Mouse (Mus musculus) CD4-positive, CD25-positive, alpha-beta regulatory T cell, adult 2 months (primary cell): ENCODE measurements around the gene Trim6.
A peak's percentile ranks its signal among the peaks of the same experiment; 100 is the strongest.
"Not testable (repeated sequence)": the region's sequence is repeated elsewhere in the genome, so short reads cannot be mapped to it uniquely, and the experiment has no call there.

Source experiments
- DNase-seq: peaks from one replicate; pipeline ENCODE4 v3.0.0-alpha.2; 2012; ENCODE audit warnings: low read depth, low spot score

Trim6 gene

GRCm38 (mm10) chr7:104218701-104219569 lies at the start of gene Trim6:
Gene Trim6, plus strand, starts transcription at chr7:104218793.
- peak; percentile 37 for DNase-seq

DNA sequence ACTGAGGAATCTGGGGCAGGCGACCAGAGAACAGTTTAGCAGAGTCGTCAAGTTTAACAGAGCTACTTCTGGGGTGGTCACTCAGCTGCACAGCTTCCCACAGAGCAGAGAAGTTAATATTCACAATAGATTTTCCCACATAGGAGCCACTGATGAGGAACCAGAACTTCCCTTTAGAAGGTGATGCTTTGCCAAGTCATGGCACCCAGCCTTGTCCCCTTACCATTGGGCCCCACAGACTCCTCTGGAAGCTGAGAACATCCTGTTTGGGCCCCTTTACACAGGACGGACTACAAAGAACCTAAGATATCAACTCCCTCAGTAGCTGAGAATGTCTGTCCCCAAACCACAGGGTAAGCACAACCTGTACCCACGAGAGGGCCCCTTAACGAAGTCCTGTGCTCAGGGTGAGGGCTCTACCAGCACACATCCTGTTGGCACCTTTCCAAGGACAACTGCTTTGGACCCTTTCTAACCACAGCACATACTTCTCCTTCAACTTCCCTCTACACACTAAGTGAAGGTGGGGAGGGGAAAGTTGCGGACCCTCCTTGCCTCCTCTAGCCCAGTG lies 48.9 kb upstream of the Trim6 start:
- DNase-seq, result peak; percentile 52

DNA sequence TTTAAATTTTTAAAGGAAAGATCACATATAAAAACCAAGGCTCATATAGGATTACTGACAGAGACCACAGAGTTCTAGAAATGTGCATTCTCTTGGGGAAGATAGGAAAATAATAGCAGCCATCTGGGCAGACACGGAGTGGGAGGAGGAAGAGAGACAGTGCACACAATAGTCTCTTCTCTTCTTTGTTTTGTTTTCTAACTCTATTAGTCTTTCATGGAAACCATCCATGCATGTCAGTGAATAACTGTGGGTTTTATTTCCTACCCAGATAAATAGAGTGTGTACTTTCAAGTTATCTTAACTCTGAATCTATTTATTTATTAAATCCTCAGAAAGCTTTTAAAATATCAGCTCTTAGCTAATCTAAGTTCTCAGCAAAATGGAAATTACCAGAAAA lies 43.5 kb upstream of the Trim6 start:
- DNase-seq, result no peak

GRCm38 (mm10) chr7:104178422-104179054 lies 40.1 kb upstream of the Trim6 start:
- DNase-seq, result no peak

DNA sequence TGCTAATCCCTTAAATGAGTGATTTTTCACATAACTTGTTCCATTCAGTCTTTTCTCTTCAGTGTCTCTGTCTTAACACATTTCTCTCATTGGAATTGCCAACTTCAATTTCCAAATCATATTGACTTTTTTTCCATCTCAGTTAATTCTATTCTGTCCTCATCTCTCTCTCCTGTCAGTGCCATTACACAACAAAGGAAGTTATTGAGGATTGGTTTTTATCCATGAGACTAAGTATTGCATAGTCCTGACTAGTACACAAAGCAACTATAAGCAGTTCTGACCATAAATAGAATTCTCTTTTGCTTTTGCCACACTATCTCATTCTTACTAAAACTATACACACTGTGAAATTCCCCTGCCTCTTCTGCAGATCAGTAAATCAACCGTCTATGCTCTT lies 39.5 kb upstream of the Trim6 start:
- DNase-seq, result no peak

DNA sequence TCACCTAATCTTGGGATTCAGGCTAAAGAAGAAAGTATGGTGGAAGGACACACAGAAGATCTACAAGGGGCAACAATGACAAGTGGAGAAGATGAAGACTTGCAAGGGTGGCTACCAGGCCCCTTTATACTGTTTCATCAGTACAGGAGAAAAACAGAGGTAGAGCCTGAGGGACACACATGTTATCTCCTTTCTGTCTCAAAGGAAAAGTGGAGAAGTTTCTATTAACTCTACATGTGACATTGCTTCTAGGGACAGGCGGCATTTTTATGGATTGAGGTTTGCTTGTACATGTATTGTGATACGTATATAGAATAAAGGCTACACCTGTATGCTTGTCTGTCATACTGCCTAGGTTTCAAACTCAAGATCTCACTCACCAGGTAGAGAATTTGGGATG lies 35.3 kb upstream of the Trim6 start, which contains the start of gene Olfr648:
Gene Olfr648, minus strand, starts transcription at position 101 of the 400 bp plus-strand sequence.
- DNase-seq, result no peak

DNA sequence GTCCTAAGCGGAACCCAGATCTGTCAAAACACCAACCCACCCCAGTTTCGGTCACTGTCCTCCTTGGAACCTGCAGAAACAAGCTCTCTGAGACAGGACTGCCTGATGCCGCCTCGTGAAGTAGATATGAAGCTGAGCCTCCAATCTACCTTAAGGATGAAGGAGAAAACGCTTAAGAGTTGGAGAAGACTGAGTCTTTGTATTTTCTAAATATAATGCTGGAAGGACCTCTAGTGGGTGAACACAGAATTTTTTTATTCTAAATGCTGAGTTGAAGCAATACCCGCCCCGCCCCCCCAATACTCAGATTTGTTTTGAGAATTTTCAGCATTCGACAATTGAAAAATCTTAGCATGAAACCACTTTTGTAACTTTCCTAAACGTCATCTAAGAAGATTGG lies 27.3 kb upstream of the Trim6 start:
- DNase-seq, result peak; percentile 10

DNA sequence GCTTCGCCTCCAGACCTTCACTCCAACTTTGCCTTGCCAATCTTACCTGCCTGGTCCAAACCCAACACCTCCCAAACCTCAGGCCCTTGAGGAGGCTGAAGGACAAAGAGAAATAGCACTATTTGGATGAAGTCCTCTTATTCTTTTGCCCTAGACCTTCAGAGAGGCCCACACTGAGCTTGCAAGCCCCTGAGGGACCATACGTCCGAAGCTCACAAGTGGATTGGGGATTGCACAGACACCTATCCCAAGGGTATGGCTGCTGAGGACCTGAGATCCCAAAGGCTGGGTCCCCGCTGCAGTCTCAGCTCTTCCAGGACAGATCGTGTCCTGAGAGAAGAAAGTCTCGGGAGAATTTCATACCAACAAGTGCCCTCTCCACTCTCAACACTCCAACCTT lies 22.7 kb upstream of the Trim6 start, which contains the start of gene Olfr649:
Gene Olfr649, minus strand, starts transcription at position 101 of the 400 bp plus-strand sequence.
- no peak for DNase-seq

GRCm38 (mm10) chr7:104199822-104200221 lies 18.8 kb upstream of the Trim6 start:
- DNase-seq, result peak; percentile 90

DNA sequence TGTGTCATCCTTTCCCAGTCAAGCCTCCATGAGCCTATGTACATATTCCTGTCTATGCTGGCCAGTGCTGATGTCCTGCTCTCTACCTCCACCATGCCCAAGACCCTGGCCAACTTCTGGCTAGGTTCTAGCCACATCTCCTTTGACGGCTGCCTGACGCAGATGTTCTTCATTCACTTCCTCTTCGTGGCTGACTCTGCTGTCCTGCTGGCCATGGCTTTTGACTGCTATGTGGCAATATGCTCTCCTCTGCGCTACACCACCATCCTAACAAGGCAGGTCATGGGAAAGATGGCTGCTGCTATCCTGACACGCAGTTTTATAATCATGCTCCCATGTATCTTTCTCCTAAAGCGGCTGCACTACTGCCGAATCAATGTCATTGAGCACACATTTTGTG lies 12.4 kb upstream of the Trim6 start:
- no peak for DNase-seq

DNA sequence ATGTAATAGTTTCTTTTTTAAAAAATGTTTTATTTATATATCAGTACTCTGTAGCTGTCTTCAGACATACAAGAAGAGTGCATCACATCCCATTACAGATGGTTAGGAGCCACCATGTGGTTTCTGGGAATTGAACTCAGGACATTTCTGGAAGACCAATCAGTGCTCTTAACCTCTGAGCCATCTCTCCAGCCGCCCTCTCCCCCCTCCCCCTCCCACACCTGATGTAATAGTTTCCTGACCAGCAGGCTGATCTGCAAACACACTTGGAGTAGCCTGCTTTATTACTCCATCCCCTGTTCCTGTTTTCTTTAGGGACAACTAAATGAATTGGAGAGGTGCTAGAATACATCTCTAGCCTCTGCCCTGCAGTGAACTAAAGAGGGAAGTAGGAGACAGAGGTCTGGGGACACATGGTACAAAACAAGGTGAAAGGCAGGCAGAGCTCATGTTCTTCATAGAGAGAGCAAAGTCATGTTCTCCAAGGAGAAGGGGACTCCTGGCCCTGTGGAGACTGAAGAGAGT lies 2.5 kb upstream of the Trim6 start:
- no peak for DNase-seq

GRCm38 (mm10) chr7:104217881-104218280 lies 712 bp upstream of the Trim6 start:
- DNase-seq, result peak; percentile 49

DNA sequence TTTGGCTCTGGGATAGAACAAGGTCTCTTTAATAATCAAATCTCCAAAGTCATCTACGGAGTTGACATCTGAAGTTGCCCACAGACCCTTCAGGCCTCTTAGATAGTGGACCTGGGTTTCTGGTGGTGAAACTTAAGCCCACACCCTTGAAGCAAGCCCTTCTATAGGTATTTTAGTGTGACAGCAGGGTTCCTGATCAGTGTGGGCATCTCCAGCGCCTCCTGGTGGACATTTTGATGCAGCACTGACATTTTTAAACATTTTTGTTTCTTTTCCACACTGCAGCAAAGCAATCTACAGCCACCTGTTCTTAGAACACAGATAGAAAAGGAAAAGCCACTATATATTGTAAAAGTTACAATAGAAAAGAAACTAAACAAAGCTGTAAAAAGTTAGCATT lies 12.6 kb downstream of the Trim6 start:
- peak; percentile 81 for DNase-seq

GRCm38 (mm10) chr7:104240857-104241256 lies 22.3 kb downstream of the Trim6 start:
- no peak for DNase-seq

GRCm38 (mm10) chr7:104243616-104244015 lies 25.0 kb downstream of the Trim6 start:
- peak; percentile 18 for DNase-seq

DNA sequence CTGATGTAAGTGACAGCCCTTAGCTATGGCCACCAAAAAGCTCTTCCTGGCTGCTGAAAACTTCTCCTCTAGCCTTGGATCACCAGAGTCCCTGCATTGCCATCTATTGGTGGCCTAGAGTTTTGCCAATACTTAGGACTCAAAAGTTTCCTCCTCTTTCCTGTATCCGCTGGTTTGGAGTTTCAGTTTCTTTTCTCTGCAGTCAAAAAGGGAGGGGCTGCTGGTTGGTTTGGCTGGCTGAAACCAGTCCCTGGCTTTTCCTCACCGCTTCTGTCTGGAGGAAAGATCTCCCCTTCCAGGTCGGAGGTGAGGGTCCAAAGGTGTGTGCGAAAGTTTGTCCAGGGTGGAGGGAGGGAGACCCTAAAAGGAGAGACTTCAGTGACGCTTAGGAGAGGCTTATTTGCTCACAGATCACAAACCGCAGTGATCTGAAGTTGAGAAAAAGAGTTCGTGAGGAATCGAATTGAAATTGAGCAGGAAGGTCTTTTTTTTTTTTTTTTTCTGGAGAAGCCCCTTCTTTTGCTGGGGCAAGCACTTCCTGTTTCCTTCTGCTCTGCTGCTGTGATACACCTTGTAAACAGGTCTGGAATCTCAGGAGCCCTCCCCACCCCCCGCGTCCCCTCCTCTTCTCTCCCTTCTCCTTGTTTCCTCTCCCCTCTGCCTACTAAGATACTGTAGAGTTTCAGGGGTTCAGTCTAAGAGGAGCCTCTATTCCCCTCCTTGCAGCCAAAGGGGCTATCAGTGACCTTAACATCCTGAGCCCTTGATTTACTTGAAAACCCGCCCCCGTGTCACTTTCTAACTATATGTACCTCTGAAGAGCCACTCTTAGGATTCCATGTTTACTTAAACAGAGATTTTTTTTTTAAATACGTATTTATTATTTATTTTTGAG lies 25.9 kb downstream of the Trim6 start, which contains the start of gene Trim34a:
Gene Trim34a, plus strand, starts transcription at position 171 of the 895 bp plus-strand sequence.
- peak; percentile 90 for DNase-seq

GRCm38 (mm10) chr7:104260380-104260779 lies 41.8 kb downstream of the Trim6 start:
- DNase-seq, result not testable (repeated sequence)

GRCm38 (mm10) chr7:104265335-104265734 lies 46.7 kb downstream of the Trim6 start:
- not testable (repeated sequence) for DNase-seq

DNA sequence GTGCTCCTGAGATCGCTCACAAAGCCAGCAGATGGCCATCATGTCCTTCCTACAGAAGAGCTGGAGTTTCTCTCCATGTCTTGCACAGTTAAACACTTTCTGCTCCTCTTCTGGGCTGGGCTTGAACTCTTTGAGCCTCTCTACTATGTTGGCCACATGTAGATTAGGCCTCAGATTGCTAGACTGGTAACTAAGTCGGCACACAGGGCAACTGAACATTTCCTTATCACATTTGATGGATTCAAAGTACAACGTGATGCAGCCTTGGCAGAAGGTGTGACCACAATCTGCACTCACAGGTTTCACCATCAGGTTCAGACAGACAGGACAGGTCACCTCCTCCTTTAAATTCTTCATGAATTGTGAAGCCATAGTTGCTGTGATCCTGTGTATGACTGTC lies 60.8 kb downstream of the Trim6 start:
- not testable (repeated sequence) for DNase-seq
